8 mouse cellular contexts compared by ENCODE assay signal in genomic region chr6:120580713-120581015, GRCm38 (mm10). TPM values are rescaled to one million over a fixed set of nuclear protein-coding genes. Genes with fewer than 3 reads are reported as not detected.
A peak's percentile ranks its signal among the peaks of the same experiment; 100 is the strongest.
DNase-seq lines count a peak whose midpoint lies in the region; ATAC-seq and TF ChIP-seq lines count a peak whose summit lies in the region.

No protein-coding gene starts in this region.

- no peaks in the 10 kb centered on the region for H3K4me1 ChIP-seq in cerebellum, adult 2 months (ENCODE audit: control insufficient read depth, insufficient read depth, low read length)
- H3K4me1 ChIP-seq in limb, embryonic 12.5 days (replicated peaks), result peaks cover 36% of the 10 kb centered on the region

- peak overlapping the region; percentile 51; the same call in 1 of the 2 replicates for H3K9ac ChIP-seq in limb, embryonic 12.5 days (replicated peaks)

- H3K27me3 ChIP-seq in cerebellum, adult 2 months (ENCODE audit: control insufficient read depth, insufficient read depth, low read length), result no peaks in the 10 kb centered on the region
- H3K27me3 ChIP-seq in limb, embryonic 12.5 days, result no peaks in the 10 kb centered on the region

- H3K36me3 ChIP-seq in limb, embryonic 12.5 days, result no peaks in the 10 kb centered on the region

- no peaks in the 10 kb centered on the region for H3K9me3 ChIP-seq in limb, embryonic 12.5 days

- DNase-seq in cerebellum, adult 2 months, result peak in 1 of 2 experiments; percentile 21
- no peak for DNase-seq in cerebellum, adult 9-10 months
- peak; percentile 23 to 41 for DNase-seq in thymus, adult 18-20 months
- DNase-seq in thymus, postnatal 0 days (ENCODE audit: low spot score), result no peak
- peak; percentile 73 for DNase-seq in retina, embryonic 14.5 days (ENCODE audit: low spot score)
- DNase-seq in layer of hippocampus, adult 9-10 months (ENCODE audit: low spot score), result no peak
- no peak for DNase-seq in left cerebral cortex, adult 11 months (ENCODE audit: low spot score)

- no peak for TF ChIP-seq CTCF in cerebellum, adult 2 months (IDR thresholded peaks at IDR 0.05; ENCODE audit: borderline replicate concordance, insufficient read depth, low read depth, low read length)

- peak overlapping the region; percentile 88 for H3K4me2 ChIP-seq in limb, embryonic 12.5 days

- no peak for TF ChIP-seq POLR2A in cerebellum, adult 2 months (IDR thresholded peaks at IDR 0.05; ENCODE audit: borderline replicate concordance, insufficient read depth, low read length)

- H3K4me3 ChIP-seq in cerebellum, adult 2 months (replicated peaks; ENCODE audit: insufficient read depth, low read depth, low read length), result peak overlapping the region; percentile 28
- peak overlapping the region; percentile 44 for H3K4me3 ChIP-seq in limb, embryonic 12.5 days (replicated peaks)

- H3K27ac ChIP-seq in cerebellum, adult 2 months (ENCODE audit: insufficient read depth, low read length), result no peak overlapping the region
- H3K27ac ChIP-seq in limb, embryonic 12.5 days, result peak overlapping the region; percentile 86

- WGBS in cerebellum, adult 2 months, result 20% methylated on average over 1 of the region's 1 CpGs
- WGBS in limb, embryonic 12.5 days, result 0% methylated on average over 1 of the region's 1 CpGs

- peak; percentile 34; the same call in 1 of the 2 replicates for ATAC-seq in limb, embryonic 12.5 days (ENCODE audit: insufficient number of reproducible peaks, insufficient read depth, low FRiP score, low TSS enrichment, low read depth)

RNA-seq across cellular contexts. Expression of gene Hdhd5, which starts 49.5 kb away (rescaled TPM):
- polyA plus RNA-seq in cerebellum, adult 2 months (2012; rRNA removed), result 45.4 and 45.7 TPM in 2 replicates
- polyA plus RNA-seq in thymus, postnatal 0 days (2015; fragmentation: Nextera tagmentation; extraction: Ambion mirVana), result 42.6 and 48.3 TPM in 2 replicates
- polyA plus RNA-seq in limb, embryonic 12.5 days (2016; fragmentation: Nextera tagmentation; extraction: Ambion mirVana), result 21.7 and 22.1 TPM in 2 replicates

Comparison
In these comparisons a context has a peak if more than half of its experiments do, and no peak if none do; other contexts are left out.
1. DNase-seq: peak in thymus, adult 18-20 months (2 of 2) and retina, embryonic 14.5 days (single experiment); none in cerebellum, adult 9-10 months (single experiment), thymus, postnatal 0 days (single experiment), layer of hippocampus, adult 9-10 months (single experiment) and left cerebral cortex, adult 11 months (single experiment).